Mouse (Mus musculus): Measurements from ENCODE around the gene Rmnd5b.

DNA sequence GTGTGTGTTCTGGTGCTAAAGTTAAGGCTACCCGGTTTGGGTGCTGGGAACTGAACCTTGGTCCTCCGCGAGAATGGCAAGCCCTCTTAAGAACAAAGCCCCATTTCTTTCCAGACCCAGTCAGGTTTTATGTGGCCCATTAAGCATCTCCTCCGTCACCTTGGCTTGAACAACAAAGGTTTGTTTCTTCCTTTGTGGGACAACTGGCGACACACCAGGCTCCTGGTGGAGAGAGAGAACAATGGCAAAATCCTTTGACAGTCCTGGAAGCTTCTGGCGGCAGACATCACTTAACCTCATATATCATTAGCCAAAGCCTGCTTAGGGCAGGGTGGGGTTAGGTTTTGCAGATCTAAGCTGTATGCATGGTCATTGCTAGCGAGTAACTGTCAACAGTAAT, 26.9 kb upstream of the Rmnd5b start:
- TF ChIP-seq MAX (IDR thresholded peaks at IDR 0.05; ENCODE audit: low read length) (no peak), MAZ (IDR thresholded peaks at IDR 0.05; ENCODE audit: low read depth, low read length) (no peak), CTCF (conservative IDR thresholded peaks at IDR 0.05 in 1 of 2, IDR thresholded peaks at IDR 0.05 in 1 of 2; ENCODE audit: low read depth in 2 of 2, low read length in 2 of 2) (no peak), ZMIZ1 (IDR thresholded peaks at IDR 0.05; ENCODE audit: low read depth, low read length) (no peak), SMC3 (IDR thresholded peaks at IDR 0.05; ENCODE audit: low read depth, low read length) (no peak), POLR2A (IDR thresholded peaks at IDR 0.05; ENCODE audit: low read depth, low read length) (no peak), ZNF384 (IDR thresholded peaks at IDR 0.05; ENCODE audit: low read depth, low read length) (no peak), MYC (IDR thresholded peaks at IDR 0.05; ENCODE audit: low read depth, low read length) (no peak)

Data from CH12.LX (cell line).